Mouse (Mus musculus) brain, adult 2 months (tissue): Measurements from ENCODE around the gene Hist1h3f.
A peak's percentile ranks its signal among the peaks of the same experiment; 100 is the strongest.
"Not testable (repeated sequence)": the region's sequence is repeated elsewhere in the genome, so short reads cannot be mapped to it uniquely, and the experiment has no call there.

Experiments
- DNase-seq: peaks from one replicate; pipeline ENCODE4 v3.0.0; 2011; ENCODE audit warnings: low read depth, low spot score

Gene Hist1h3f

DNA sequence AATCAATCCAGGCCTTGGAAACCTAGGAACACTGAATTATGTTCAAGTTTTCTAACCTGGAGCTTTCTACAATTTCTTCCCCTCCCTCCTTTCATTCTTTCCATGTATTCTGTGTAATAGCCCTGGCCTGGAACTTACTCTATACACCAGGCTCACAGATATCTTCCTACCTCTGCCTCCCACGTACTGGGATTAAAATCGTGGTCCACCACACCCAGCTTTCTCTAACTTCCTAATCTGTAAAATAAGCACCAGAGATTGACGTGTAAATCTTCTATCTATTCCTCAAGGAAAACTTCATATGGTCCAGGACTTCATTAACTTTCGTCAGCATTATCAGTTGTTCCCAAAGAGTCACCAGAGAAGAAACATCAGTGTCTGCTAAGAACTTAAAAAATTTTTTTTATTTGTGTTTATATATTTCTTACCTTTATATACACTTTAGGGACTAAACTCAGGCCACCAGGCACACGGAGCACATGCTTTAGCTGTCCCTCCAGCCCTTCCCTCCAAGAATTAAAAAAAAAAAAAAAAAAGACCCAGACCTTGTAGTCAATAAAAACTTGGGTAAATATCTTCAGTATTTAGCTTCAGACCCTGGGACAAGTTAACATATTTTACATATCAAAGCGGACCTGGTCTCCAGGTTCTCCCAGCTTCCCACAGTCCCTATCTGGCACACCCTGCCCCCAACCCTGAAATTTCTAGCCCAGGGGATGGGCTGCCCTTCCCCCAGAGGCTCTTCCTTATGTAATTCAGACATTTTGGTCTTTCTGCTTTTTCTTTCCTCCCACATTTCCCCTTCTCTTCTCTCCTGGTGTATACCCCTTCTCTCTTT, 38.6 kb downstream of the Hist1h3f start:
- no peak for DNase-seq

DNA sequence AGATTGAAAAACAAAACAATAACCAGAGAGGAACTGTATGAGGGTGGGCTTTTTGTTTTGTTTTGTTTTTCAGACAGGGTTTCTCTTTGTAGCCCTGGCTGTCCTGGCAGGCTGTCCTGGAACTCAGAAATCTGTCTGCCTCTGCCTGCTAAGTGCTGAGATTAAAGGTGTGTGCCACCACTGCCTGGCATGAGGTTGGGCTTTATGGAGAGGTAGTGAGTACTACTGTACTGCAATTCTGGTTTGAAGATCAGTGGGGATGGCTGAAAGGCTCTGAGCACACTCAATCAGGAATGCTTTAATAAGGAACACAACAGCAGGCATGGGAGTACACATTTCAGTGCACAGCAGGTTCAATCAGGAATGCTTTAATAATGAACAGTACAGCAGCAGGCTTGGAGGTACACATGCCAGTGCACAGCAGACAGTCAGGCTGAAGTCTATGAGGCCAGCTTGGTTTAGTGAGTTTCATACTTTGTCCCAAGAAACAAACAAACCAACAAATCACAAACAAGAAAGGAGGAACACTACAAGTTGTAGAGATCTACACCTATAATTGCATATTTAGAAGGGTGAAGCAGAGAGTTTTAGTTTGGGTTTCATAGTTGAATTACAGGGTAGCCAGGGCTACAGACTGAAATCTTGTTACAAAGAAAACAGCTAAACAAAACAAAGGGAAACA, 39.7 kb downstream of the Hist1h3f start:
- no peak for DNase-seq

DNA sequence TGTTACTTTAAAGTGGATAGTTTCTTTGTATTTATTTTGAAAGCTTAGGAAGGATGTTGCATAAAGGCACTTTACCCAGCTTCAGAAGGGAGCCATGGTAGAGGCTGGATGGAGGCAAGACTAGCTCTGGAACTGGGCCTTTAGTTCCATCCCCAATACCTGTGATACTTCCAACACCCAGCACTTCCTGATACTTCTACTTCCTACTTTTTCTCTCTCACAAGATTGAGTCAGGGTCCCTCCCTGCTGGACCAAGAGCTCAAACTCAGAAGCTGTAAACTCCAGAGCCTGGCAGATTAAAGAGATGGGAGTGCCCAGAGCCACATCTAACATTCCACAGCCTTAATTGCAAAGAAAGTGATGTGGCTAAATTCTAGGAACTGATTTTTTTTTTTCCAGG, 40.5 kb downstream of the Hist1h3f start:
- no peak for DNase-seq

DNA sequence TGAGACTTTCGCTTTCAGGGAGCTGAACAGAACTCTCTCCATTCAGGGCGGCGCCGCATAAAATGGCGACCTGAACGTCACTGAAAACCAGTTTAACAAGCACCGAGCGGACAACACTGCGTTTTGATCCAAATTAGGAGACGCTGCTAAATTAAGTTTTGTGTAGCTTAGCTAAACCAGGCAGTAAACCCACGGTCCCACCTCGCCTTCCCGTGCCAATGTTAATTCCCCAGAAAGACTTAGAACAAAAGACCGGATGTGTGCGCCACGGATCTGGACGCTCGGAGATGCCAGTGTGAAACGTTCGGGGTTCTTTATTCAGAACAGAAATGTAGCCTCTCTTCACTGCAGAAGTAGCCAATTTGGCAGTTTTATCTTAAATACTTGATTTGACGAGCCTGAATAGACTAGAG, 41.2 kb downstream of the Hist1h3f start:
- peak; percentile 85 for DNase-seq

DNA sequence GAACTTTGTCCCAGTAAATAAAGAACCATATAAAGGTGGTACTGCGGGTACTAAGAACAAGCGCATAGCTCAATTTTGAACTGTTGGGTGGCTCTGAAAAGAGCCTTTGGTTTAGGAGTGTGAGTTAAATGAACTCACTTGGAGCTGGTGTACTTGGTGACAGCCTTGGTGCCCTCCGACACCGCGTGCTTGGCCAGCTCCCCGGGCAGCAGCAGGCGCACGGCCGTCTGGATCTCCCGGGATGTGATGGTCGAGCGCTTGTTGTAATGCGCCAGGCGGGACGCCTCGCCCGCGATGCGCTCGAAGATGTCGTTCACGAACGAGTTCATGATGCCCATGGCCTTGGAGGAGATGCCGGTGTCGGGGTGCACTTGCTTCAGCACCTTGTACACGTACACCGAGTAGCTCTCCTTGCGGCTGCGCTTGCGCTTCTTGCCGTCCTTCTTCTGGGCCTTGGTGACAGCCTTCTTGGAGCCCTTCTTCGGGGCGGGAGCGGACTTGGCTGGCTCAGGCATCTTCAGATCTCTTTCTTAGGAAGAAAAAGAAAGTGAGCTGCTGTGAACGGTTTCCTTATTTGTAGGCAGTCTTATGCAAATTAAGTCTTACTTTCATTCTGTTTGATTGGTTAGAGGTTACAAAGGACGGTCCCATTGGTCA, 41.7 kb downstream of the Hist1h3f start:
- peak; percentile 97 for DNase-seq

DNA sequence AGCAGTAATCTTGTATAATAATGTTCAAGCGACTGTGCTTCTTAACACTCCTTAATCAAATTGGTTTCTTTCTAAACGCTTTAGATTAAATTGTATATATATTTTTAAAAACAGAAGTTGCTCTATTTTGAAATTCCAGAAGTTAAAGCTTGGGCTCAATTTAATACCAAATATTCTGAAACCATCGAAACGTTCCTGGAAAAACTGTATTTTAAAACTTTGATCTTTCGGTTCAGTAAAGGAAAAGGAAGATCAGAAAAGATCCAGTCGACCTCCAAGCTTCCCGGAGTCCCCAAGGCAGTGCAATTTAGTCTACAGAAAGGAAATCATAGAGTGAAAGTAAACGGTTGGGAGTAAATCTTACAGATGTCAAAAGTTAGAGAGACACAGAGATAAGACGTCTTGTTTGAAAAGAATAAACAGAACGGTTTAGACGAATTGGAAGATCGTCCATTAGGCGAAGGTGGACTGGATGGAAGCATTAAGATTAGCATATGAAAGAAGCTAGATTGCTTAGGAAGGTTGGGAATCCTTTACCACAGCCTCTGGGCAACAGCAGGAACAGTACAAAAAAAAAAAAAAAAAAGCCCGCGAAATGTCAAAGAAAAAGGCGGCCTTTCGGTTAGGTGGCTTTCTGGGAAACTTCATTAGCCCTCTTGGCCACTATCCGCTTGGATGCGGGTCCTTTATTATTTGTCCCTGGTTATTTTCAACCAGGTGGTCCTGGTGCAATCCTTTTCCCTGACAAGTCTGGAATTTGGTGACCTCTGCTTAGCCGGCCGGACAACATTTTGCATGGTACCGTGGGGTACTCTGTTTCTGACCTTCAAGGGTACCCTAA, 42.5 kb downstream of the Hist1h3f start:
- DNase-seq = no peak

DNA sequence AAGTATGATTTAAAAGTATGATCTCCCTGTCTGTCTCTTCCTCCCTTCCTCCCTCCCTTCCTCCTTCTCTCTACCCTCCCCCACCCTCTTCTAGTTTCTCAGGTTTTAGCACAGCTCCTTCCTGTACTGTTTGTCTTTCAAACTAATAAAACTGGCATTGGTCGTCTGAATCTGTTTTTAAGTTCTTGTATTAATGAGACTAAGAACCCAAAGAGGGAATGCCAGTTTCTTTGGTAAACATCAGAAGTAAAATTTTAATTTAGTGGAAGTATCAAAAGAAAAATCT, 43.0 kb downstream of the Hist1h3f start:
- no peak for DNase-seq

DNA sequence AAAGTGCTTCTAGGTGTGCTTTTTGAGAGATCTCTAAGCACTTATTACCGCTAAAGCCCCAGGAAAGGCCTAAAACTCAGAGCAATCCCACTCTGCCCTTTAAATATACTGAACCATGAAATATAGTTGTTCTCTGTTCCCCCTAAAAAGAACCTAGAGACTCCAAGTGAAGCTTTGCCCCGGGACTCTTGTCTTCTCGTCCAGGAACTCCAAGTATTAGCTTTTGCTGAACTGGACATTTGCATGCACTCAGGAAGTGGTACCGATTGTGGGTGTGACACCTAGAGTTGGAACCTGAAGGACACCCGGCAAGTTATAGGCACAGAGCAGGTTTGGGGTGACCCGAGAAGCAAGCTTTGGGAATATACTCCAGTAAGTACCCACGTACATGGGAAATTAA, 47.4 kb downstream of the Hist1h3f start:
- no peak for DNase-seq

DNA sequence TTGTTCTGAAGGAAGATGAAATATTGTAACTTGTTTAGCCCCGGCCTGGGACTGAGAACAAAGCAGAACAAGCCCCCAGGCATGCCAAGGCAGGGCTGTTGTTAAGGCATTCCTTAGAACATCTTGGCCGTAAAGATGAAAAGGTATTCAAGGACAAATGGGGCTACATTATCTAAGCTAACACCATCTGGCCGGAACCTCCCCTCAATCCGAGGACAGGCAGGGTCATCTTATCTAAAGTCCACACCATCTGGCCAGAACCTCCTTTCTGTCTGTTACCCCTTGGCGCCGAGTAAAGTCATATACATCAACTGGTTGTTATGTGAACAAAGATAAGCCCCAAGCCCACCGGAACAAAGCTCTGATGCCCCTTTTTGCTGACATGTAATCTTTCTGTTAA, 48.0 kb downstream of the Hist1h3f start:
- DNase-seq = not testable (repeated sequence)

DNA sequence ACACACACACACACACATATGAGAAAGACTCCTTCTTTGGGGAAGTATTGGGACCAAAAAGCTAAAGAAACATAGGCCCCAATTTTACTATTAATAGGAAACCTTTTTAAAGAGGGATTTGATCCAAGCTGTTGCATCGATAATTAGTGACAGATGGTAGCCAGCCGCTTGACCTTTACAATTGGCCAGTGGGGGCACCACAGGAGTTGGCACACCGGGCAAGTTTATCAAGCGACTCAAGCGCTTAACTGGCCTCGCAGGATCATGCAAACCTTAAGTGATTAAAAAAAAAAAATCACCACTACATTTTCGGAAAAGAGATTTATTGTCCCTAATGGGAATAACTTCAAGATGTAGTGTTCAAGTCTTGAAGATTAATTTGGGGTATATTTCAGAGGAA, 48.8 kb downstream of the Hist1h3f start:
- DNase-seq = peak; percentile 84

DNA sequence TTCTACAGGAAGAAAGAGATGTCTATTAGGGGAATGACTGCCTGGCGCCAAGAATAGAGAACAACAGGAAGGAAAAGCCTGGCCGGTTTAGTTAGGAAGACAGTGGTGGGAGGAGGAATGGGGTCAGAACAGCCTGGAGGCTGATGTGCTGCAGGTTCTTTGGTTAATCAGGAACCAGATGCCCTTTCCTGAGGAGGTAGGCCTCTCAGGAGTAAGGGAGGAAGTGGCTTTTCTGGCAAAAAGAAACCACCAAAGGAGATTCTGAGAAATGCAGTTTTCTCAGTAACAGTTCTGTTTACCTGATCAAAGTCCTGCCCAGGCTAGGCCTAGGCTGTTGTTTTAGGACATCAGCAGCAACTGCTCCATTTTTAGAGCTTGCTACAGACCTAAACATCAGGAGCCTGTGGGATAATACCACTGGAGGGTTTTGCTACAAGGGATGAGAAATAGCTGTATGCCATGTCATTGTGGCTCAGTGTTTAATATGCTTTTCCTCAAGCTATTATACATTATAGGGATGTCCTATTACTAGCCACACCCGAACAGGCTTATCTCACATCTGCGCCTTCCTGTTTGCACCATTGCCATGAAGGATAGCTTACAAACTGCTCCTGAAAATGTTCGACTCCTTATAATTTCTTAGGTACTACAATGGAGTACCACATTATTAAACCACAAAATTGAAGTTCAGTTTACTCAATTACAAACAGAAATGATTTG, 49.4 kb downstream of the Hist1h3f start:
- no peak for DNase-seq
